Mouse (Mus musculus) embryonic facial prominence, embryonic 14.5 days (tissue): ENCODE results near the gene Oxnad1. TPM values are rescaled to one million over a fixed set of nuclear protein-coding genes. Genes with fewer than 3 reads are reported as not detected.

Experiments used
- polyA plus RNA-seq: library from polyadenylated mRNA; unstranded; fragments of >200 nt; fragmentation: Nextera tagmentation; extraction: Ambion mirVana; gene quantifications from 2 replicates; pipeline ENCODE4 v1.2.1, GENCODE M21; 2014

The Oxnad1 gene
- polyA plus RNA-seq, 1 experiment from 2014 or later, result 14.8 TPM

Other genes with a start within 250 kb of the Oxnad1 start
- 0.36 and 0.50 TPM in 2 replicates for gene Galnt15, start 56.4 kb upstream of the Oxnad1 start, polyA plus RNA-seq
- 86.7 and 100 TPM in 2 replicates for gene Dph3, start 355 bp downstream of the Oxnad1 start, polyA plus RNA-seq
- gene Msmb, start 56.6 kb downstream of the Oxnad1 start, polyA plus RNA-seq, result not detected in 2 replicates
- 112 TPM in 2 replicates for gene Ncoa4, start 74.5 kb downstream of the Oxnad1 start, polyA plus RNA-seq
- 298 and 302 TPM in 2 replicates for gene Timm23, start 116.5 kb downstream of the Oxnad1 start, polyA plus RNA-seq
- gene Parg, start 116.6 kb downstream of the Oxnad1 start, polyA plus RNA-seq, result 45.2 and 46.0 TPM in 2 replicates
- 9.5 and 10.5 TPM in 2 replicates for gene Ogdhl, start 236.6 kb downstream of the Oxnad1 start, polyA plus RNA-seq